Mouse (Mus musculus) c-Kit-positive CD71-positive TER-119-negative erythroid progenitor cells, embryonic 14.5 days (primary cell): ENCODE results near the gene Pik3r5.

Experiments
- DNase-seq: peaks from one replicate; pipeline ENCODE4 v3.0.0-alpha.2; 2013; ENCODE audit warnings: low read depth

Pik3r5 gene

DNA sequence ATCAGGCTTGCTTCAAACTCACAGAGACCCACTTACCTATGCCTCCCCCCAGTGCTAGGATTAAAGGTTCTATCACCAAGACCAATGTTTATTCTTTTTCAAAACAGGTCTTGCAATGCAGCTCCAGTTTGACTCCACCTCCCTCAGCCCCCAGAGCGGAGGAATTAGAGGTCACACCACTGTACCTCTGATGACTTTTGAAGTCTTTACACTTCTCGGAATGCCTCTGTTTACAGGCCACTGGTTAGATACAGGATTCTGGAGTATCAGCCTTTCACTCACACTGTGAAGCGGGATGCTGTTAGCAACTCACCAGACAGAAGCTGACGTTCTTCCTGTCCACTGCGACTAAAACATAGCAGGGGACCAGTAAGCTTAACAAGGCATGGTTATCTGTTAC lies 30.5 kb upstream of the Pik3r5 start:
- no peak for DNase-seq

DNA sequence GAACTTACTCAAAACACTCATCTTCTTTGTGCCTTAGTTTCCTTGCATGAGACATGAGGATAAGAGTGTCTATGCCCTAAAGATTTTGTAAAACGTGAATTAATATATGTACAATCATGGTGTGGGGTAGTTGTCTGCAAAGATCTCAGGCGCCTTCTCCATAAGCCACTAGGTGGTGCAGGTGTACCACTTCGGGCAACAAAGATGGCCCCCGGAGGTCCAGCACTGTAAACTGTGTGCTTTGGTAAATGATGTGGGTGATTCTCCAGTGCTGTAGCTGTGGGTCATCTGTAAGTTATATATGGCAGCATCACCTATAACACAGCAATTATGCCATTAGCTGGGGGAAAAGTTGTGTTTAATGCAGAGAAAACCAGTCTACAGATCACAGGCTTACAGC lies 27.7 kb upstream of the Pik3r5 start:
- no peak for DNase-seq

DNA sequence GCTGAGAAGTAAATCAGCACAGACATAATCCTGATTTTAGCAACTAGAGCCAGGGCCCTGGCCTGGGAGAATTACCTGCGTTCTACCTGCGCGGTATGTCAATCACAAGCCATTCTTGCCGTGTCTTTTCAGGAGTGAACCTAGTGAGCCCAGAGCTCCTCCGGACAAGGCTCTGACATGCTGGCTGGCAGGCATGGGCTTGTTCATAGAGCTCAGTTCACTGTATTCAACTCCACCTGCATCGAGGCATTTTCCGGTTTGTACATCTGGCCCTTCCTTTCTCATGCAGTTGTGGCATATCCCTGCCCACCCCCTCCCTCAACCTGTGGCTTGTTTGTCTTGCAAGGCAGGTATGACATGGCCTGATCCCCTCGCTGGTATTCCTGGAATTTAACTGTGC lies 26.3 kb upstream of the Pik3r5 start:
- DNase-seq, result no peak

DNA sequence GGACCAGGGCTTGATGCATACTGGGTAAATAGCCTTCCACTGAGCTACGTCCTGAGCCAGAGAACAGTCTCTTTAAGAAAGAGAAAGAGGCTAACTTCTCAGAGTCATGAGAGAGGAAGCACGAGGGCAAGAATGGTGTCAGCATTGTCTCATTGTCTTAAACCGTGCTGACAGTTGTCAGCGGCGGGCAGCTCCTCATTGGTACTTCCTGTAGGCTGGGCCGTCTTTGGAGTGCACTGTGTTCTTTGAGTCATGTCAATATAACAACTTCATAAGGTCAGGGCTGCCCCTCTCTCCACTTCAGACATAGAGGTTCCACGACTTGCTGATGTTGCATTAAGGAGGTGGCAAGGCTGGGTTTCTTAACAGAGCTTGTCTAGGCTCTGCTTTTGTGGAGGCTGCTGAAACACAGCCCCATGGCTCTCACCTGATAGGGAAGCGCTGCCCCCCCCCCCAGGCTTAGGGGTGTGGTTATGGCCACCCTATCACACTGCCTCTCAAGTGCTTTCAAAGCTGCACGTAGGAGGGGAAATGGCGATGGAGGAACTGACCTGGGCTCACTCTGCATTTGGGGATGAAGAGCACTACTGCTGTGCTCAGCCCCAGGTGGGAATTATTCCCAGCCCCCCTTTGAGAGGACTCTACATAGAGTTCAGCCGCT lies 24.5 kb upstream of the Pik3r5 start:
- DNase-seq, result no peak

DNA sequence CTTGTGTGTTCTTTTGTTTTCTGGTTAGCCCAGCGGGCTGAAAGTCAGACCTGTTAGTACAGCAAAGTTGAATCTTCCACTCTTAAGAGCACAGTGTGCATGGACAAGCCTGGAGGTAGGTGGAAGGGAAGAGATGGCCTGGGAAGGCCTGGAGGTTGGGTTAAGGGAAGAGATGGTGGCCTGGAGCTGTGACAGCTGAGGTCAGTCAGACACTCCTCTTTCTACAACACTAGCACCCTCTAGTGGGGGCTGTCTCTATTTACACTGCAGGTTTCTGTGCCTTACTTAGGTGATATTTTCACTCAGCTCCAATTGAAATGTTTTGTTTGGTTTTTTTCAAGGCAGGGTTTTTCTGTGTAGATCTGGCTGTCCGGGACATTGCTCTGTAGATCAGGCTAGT lies 23.8 kb upstream of the Pik3r5 start:
- DNase-seq, result peak; percentile 19

DNA sequence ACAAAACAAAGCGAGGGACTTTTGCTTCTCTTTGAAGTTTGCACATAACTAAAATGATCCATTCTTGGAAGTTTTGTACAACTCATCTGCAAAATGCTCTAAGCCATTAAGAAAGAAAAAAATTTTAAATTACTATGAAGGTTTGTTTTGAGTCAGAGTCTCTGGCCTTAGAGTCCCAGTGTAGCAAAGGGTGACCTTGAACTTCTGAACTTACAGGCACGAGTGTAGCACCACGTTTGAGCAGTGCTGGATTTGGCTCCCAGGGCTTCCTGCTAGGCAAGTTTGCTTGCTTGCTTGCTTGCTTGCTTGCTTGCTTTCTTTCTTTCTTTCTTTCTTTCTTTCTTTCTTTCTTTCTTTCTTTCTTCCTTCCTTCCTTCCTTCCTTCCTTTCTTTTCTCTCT lies 14.9 kb upstream of the Pik3r5 start:
- DNase-seq, result no peak

DNA sequence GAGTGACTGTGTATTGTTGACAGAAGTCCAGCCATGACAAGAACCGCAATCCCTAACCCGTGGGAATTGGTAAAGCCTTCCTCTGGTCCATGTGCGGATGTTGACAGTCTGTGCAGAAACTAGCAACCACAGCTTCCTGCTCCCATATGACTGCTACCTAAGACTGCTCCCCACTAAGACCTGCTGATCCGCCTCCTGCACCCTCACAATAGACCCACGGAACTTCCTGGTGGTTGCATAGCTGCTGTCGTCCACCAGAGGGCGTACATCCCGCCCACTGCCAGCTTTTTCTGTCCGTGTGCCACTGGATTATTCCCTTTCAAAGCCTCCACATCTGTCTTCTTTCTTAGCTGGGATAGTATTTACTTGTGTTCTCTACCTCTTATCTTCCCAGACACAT lies 14.1 kb upstream of the Pik3r5 start:
- peak; percentile 7 for DNase-seq

DNA sequence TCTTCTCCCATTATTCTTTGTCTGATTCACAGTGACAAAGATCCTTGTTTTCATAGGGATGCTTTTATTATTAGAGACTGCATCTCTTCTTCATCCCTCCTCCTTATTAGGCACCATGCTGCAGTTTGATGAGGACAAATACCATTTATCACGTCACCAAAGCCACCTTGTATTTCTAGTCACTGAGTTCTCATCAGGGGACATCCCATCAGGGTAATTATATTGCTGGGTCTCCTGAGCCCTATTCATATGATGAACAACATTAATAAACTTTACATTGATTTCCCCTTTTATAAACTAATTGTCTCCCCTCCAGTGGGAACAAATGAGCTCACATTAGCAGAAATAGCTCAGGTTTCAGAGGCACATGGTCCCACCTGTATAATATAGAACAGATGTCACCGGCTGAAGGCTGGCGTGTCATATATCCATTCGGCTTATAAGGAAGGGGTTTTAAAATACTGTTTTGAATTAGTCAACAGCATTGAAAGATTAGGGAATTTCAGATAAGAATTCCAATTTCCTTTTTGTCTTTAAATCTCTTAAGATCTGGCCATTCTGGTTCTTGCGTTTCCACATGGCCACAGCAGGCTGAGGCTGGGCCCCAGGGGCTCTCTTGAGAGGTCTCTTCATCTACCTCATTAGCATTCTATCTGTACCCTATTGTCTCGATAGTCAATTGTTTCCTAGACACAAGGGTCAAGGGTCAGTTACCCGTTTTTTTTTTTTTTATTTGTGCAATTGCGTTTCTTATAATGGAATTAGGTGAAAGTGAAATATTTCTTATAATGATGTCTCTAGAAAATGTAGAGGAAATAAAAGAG lies 6.2 kb upstream of the Pik3r5 start:
- DNase-seq, result no peak

DNA sequence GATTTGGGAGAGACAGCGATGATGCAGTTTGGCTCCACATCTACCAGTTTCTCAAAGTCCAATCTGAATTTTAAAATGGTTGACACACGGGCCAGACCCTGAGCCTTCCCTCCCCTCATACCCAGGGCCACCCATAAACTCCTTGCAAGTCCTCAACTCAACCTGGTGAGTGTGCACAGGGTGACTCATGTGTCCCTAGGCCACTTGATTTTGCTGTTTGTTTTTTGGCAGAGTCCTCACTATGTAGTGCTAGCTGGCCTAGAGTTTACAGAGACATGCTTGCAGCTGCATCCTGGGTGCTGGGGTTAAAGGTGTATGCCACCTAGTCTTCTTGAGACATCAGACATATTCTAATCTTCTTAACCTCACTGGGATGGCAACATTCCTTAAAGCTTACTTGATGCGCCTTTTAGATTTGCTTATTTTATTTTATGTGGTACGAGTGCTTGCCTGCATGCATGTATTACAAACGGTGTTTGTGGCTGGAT lies 4.8 kb upstream of the Pik3r5 start:
- no peak for DNase-seq

DNA sequence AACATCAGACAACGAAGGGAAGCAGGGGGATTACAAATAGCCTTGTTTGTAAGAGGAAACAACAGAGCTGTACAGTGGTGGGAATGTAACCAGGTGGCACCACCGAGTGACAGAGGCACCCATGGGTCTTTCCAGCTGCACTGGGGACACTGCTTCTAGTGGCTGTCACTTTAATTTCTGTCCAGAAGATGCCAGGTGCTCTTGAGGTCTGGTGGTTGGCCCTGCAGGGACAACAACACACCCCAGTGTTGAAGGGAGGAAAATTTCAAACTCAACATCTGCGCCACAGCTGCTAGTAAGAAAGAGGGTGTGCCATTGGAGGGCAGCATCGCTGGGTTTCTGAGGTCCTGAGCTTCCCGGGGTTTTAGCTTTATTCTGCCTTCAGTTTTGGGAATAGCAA lies 1.3 kb upstream of the Pik3r5 start:
- no peak for DNase-seq

DNA sequence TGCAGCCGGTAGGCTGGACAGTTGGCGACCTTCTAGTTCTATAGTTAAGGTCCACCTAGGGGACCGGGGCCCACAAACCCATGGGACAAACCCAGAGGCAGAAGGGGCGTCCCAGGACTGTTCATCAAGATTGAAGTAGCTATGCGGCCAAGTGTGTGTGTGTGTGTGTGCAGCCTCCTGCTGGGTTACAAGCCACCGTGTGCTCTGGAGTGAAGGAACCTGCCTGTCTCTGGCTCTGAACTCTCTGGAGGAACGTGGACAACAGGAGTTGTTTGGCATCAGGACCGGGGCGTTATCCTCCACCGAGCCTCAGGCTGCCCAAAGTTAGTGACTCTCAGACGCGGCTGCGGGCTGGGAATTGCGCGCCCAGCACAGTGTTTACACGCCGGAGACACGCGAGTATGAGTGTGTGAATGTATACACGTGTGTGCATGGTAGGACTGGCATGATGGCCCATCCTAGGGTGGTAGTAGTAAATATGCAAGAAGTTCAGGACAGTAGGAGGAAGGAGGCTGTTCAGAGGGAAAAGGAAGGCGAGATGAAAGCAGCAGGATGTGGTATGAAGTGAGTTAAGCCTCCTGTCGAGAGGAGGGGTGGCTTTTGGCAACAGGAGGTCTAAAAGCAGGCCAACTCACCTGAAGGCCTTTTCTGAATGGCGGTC lies 570 bp downstream of the Pik3r5 start:
- DNase-seq, result no peak

DNA sequence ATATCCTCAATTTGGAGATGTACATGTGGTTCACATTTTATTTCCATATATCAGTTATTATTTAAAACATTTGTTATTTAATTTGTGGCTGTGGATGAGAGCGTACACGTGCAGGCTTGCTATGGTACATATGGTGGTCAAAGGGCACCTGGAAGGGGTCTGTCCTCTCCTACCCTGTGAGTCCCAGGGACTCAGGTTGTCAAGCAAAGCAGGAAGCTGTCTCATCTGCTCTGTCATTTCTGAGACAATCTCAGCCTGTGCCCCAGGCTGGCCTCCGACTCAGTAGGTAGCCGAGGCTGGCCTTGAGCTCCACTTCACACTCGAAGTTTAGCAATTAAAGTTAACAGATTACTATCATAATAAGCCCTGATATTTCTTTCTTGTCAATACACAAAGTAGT lies 1.6 kb downstream of the Pik3r5 start:
- DNase-seq, result no peak

DNA sequence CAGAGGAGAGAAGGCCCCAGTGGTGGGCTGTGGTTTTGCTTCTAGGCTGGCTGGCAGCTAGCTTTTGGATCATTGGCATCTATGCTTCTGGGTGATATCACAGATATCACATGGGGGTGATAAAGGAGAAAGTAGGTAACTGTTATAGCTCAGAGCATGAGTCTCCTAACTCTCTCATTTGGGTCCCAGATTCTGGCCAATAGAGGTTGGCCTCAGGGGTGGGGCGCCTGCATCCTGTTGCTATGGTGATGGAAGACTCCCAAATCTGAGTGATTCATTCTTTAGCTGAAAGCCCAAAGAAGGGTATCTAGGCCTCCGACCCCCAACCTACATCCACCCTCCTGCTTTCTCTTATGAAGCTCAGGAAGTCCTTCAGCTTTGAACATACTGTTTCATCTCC lies 2.8 kb downstream of the Pik3r5 start:
- DNase-seq, result no peak

DNA sequence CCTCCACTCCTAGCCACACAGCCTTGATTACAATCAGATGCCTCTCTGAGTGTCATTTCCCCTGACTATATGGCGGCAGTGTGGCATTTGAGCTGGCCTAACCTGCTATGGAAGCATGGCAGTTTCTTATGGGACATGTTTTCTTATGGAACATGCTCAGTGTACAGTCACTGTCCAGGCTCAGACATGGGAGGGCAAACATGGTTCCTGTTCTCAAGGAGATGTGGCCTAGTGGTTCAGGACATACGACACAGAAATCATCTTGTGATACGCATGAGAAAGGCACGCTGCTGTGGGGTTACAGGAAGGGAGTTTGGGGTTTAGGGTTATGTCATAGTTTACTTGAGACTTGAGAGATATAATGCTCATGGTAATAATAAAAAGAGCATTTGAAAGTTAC lies 3.7 kb downstream of the Pik3r5 start:
- DNase-seq, result no peak

DNA sequence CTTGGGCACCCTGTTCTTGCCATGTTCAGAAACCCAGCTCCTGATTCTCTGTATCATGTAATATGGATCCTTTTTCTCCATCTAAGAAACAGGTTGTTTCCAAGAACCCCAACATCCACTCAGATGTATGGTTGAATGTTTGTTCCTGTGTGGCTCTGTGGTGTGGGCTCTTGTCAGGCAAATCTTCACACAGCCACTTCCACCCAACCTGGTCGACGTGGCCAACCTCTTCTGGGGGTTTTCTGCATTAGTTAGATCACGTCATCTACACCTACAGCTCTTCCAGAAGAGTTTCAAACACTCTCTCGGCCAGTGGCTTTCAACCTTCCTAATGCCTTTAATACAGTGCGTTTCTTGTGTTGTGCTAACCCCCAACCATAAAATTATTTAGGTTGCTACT lies 4.5 kb downstream of the Pik3r5 start:
- no peak for DNase-seq

DNA sequence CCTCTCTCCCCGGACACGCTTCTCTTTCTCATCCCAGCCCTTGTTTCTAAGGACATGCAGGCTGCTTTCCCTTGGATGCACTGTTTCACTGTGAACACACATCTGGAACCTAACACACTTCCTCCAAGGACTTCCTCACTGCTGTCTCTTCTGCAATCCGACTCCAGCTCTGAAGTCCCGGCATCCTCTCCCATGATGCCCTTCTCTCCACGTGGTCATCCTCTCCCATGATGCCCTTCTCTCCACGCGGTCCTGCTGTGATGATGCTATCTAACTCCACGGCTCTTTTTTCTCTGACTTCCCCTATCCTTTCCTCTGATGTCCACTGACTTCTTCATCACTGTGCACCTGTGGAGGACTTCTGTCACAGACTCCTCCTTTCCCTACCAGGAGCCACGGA lies 8.2 kb downstream of the Pik3r5 start:
- no peak for DNase-seq

DNA sequence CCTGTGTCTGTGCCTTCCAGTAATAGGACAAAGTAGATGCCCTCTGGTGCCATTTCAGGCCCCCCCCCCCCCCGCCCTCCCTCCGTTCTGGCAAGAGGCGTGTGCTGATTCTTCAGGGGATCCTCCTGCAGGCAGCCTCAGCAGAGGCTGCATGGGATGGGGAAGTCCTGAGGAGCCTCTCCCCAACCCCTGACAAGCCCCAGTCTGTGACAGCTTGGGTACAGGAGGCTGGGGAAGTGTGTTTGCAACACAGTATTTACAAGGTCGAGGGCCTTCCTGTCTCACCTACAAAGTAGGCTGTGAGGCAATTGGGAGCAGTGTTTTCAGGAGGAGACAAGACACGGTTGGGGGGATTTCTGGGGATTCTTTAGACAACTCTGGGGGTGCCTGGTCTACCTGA lies 9.0 kb downstream of the Pik3r5 start:
- DNase-seq, result no peak

DNA sequence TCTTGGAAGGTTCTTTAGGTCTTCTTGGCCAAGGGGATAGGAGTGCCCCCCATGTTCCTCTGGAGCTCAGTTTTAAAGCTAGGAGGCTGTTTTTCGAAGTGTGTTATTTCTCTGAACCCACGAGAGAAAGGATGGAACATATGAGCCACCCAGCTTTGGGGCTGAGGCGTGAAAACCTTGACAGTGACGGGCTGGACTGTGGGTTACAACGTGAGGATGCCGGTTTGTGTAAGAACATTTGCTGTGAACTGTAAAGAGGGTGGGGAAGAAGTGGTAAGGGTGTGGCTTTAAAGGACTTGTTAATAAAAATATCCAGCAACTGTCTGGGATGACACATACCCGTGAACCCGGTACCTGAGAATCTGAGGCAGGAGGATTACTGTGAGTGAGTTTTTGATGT lies 10.4 kb downstream of the Pik3r5 start:
- no peak for DNase-seq

DNA sequence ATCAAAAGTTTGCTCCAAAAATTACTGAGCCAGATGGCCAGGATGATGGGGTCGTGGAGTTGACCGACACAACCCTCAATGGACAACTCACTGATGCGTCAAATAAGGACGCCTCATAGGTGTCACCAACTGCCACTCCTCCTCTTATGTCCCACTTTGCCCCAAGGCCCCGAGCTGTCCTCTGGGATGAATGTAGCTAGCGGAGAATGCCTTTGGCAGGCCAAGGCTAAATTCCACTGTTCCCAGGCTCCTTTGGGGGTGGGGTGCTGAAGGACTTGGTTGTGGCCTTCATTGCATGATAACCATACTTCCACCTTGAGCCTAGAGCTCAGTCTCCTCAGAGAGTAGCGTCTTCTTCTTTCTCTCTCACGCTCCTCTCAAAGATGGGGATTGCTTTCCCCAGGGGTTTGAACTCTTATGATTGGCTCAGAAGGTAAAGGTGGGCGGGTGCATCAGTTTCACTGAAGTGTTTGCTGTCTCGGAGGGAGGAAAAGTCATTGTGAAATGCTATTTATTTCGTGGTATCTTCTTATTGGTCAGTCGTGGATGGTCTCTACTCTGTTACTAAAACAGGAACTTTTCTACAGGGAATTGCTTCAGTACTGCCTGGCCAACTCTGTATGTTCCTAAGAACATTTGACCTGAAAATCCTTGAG lies 11.2 kb downstream of the Pik3r5 start:
- DNase-seq, result no peak

DNA sequence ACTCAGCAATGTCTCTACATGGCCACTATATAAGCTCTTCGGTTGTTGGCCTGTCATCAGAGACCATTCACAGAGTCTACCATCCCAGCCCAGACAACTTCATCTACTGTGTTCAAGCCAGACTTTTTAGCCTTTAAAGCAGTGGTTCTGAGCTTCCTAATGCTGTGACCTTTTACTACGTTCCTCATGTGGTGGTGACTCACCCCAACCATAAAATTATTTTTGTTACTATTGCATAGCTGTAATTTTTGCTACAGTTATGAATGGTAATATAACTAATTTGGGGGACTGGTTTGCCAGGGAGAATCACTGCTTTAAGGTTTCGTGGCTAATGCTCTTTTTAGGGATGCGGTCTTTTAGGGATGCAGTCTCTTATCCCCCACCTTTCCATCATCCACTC lies 14.0 kb downstream of the Pik3r5 start:
- no peak for DNase-seq

DNA sequence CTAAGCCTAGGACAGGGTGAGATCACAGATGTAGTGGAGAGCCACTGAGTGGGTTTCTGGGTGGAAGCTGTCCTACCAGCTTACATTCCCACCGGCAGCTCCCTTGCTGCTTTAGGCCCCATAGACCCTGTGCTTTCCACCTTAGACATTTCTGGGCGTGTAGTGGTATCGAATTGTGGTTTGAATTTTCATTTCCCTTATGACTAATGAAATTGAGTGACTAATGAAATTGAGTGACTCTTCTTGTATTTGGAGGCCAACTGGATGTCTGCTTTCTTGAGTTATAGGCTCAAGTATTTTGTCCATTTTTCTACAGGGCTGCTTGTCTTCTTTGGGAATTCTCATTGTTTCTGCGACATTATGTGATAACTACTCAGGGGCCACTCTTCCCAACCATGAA lies 14.6 kb downstream of the Pik3r5 start:
- no peak for DNase-seq

DNA sequence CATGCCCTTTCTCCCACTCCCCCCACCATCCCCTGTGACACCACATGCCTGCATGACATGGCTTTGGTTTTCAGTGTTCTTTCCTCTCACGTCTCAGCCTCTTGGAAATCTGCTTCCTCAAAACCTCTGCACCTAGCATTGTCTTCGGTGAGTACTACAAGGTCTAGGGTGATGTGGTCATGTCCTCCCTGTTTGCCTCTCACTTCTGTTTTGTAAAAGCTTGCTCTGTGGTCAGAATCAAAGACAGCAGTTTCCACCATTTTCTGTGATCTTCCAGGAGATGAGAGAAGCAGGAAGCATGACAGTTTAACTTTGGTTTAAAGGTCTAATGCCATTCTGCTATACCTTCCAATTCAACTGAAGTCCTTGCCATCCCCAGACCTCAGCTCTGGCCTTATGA lies 15.3 kb downstream of the Pik3r5 start:
- no peak for DNase-seq

DNA sequence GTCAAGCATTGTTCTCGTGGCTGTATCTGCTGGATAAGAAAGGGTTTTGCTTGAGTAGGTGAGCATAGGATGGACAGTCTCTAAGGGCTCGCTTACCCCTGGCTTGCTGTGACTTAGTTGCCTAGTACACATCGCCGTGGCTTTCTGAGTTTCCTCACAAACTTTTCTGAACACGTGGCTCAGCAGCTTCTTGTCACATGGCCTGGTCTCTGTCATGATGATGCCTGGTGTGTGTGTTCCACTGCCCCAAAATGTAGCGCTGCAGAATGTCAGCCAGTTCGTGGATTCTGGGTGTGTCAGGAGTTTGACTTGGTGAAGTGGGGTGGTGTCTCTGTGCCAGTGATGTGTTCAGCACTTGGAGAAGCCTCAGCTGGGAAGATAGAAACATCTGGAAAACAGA lies 16.4 kb downstream of the Pik3r5 start:
- DNase-seq, result no peak
